Mouse (Mus musculus) liver, postnatal 0 days (tissue): ENCODE data around the gene Pinlyp.

Experiments
- CTCF ChIP-seq: sonication (generic); IDR thresholded peaks from 2 replicates; pipeline ENCODE4 v1.5.1; 2016; ENCODE audit warnings: antibody characterized with exemption, low read depth
- EP300 ChIP-seq: IDR thresholded peaks from 2 replicates; pipeline ENCODE4 v1.6.1; 2016; ENCODE audit warnings: antibody characterized with exemption, low read depth, mild to moderate bottlenecking

DNA sequence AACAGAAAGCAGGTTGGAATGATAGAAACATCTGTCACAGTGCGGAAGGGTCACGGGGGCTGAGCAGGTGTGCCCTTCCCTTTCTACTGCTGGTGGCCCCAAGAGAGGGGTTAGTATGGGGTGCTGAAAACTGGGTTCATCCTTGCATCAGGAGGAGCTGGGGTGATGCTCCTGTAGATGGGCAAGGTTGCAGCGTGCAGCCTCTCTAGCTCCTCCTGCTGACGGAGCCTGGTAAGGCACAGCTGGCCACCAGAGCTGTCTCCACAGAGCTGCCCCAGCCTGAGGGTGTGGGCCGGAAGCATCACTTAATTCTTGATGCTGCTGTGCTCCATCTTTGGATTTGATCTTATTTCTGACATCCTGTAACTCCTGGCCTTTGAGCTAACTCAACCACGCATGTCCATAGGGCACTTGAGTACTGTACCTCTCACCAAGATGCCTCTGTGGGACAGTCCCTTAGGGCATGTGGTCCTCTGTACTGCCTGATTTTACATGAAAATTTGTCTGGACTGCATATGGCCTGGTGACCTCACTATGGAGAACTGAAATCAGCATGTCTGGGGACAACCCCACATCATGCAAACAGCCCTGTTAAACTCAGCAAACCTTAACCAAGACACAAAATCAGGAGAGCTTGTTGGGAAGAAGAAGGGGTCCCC, 18.8 kb upstream of the Pinlyp start:
- TF ChIP-seq CTCF (peak; percentile 92), EP300 (no peak)
